Mouse (Mus musculus): ENCODE results near the gene Sh3glb1. TPM values are rescaled to one million over a fixed set of nuclear protein-coding genes. Genes with fewer than 3 reads are reported as not detected.

The Sh3glb1 gene
- total and polyA plus RNA-seq, 2 experiments from 2014 or later, result 118 to 128 TPM

DNA sequence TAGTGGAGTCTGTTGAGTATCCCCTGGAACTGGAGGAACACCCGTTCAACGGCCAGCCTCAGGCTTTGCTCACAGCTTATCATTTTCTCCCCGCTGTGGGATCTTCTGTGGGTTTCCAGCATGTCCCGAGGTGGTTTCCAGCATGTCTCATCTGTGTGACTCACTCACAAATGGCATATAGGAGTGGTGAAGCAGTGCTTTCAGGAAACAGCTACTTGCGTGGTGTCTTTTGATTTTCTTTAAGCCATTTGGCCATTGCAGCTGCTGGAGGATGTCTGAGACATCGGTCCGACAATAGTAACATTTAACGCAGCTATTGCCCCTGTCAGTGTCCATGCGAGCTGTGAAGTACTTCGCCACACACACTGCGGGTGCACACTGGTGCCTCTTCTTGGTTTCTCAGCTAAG, 50.7 kb downstream of the Sh3glb1 start:
- no peaks in the 10 kb centered on the region for H3K27me3 ChIP-seq (ENCODE audit: insufficient read depth, low read length)
- no peak overlapping the region for H3K4me2 ChIP-seq (ENCODE audit: low read depth)
- 0 out of 2 replicates have a peak overlapping the region, but pooled peaks have one; percentile 15 for H3K27ac ChIP-seq (ENCODE audit: low read depth, low read length)
- no peak for TF ChIP-seq CTCF (IDR thresholded peaks at IDR 0.05; ENCODE audit: low read depth)
- WGBS, result 86% methylated on average over 11 of the region's 11 CpGs
- no peaks in the 10 kb centered on the region for H3K9me3 ChIP-seq (ENCODE audit: low read length)
- ATAC-seq, result no peak
- no peak overlapping the region for H3K9ac ChIP-seq
- H3K36me3 ChIP-seq (ENCODE audit: insufficient read depth), result no peaks in the 10 kb centered on the region
- no peaks in the 10 kb centered on the region for H3K4me1 ChIP-seq (ENCODE audit: insufficient read depth)
- no peak overlapping the region for H3K4me3 ChIP-seq (ENCODE audit: low read depth, low read length)
- peak; percentile 2 for DNase-seq

DNA sequence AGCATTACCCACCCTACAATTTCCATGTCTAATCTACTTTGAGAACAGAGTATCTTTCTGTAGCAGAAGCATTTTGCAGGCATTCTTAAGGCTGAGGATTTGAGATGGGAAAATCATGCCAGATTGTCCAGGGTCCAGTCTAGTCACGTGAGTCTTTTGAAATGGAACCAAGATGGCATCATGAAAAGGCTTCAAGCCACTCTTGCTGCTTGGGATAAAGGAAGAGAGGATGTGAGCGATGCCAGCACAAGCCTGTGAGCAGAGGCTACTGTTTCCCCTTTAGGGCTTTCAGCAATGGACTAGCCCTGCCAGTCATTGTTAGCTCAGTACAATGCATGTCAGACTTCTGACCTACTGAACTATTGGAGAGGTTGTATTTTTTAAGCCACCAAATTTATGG, 51.2 kb downstream of the Sh3glb1 start:
- H3K4me1 ChIP-seq (ENCODE audit: insufficient read depth), result no peaks in the 10 kb centered on the region
- no peak overlapping the region for H3K4me2 ChIP-seq (ENCODE audit: low read depth)
- no peaks in the 10 kb centered on the region for H3K27me3 ChIP-seq (ENCODE audit: insufficient read depth, low read length)
- H3K9me3 ChIP-seq (ENCODE audit: low read length), result no peaks in the 10 kb centered on the region
- peak; percentile 61; the same call in 1 of the 2 replicates for ATAC-seq
- H3K36me3 ChIP-seq (ENCODE audit: insufficient read depth), result no peaks in the 10 kb centered on the region
- H3K4me3 ChIP-seq (ENCODE audit: low read depth, low read length), result no peak overlapping the region
- 0 out of 2 replicates have a peak overlapping the region, but pooled peaks have one; percentile 15 for H3K27ac ChIP-seq (ENCODE audit: low read depth, low read length)
- DNase-seq, result peak; percentile 38
- TF ChIP-seq CTCF (IDR thresholded peaks at IDR 0.05; ENCODE audit: low read depth), result no peak
- 52% methylated on average over 2 of the region's 2 CpGs for WGBS
- no peak overlapping the region for H3K9ac ChIP-seq

DNA sequence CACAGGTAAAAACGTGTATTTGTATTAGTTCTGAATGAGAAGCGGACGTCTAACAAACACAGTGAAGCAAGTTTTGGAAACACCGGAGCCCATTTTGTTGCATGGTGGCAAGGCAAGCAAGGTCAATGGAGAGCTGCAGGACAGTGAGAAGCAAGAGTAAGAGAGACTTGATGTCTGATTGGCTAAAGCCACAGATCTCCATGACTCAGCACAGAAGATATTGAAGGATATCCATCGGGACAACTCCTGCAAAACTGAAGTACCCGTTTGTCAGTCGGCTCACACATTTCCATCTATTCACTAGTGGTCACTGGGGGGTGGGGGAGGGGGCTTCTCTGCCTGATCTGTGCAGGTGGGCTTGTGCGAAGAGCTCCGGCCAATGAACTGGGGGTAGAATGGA, 52.1 kb downstream of the Sh3glb1 start:
- Histone ChIP-seq H3K27me3 (ENCODE audit: insufficient read depth, low read length) (no peaks in the 10 kb centered on the region), H3K36me3 (ENCODE audit: insufficient read depth) (no peaks in the 10 kb centered on the region), H3K4me2 (ENCODE audit: low read depth) (no peak overlapping the region), H3K9me3 (ENCODE audit: low read length) (no peaks in the 10 kb centered on the region), H3K4me1 (ENCODE audit: insufficient read depth) (no peaks in the 10 kb centered on the region), H3K4me3 (ENCODE audit: low read depth, low read length) (no peak overlapping the region), H3K9ac (no peak overlapping the region), H3K27ac (ENCODE audit: low read depth, low read length) (no peak overlapping the region)
- no peak for TF ChIP-seq CTCF (IDR thresholded peaks at IDR 0.05; ENCODE audit: low read depth)
- no peak for DNase-seq
- no peak for ATAC-seq
- WGBS, result 92% methylated on average over 9 of the region's 9 CpGs

DNA sequence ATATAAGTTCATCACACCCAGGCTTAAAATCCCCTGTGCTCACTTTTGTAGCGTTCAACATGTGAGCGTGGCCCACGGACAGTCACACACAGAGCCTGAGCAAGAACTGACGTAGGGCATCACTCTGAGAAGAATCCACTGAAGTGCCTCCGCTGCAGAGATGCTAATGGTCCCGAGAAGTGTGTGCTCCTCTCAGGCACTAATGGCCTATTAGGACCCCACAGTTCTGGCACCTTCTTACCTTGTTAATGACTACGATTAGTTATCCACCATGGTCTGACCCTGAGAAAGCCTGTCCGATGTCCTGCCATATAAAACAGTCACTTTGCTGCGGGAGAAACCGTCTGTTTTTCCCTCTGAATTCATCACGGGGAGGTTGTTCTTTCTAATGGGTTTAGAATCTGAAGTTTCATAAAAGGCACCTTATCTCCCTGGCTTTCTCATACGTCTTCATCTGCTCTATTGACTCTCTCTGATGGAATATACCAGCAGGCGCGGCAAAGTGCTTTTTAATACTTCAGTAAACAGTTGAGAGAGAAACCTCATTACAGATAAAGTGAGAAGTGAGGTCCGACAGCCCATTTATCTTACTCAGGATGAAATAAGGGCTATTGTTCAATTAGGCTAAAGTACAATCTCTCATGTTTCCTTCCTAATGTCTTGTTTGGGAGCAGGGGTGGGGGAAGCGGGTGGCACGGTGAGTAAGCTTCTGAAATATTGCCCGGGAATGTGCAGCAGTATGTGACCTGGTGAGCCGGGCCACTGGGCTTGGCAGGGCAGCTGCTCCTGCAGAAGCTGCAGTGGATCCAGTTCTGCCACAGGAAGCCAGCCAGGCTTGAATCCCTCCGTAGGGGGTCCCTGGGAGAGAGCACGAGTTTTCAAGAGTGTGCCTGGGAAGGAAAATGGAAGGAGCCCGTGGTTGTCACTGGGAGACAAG, 55.5 kb downstream of the Sh3glb1 start:
- no peak for TF ChIP-seq CTCF (IDR thresholded peaks at IDR 0.05; ENCODE audit: low read depth)
- Histone ChIP-seq H3K9me3 (ENCODE audit: low read length) (no peaks in the 10 kb centered on the region), H3K36me3 (ENCODE audit: insufficient read depth) (no peaks in the 10 kb centered on the region), H3K4me2 (ENCODE audit: low read depth) (no peak overlapping the region), H3K9ac (no peak overlapping the region), H3K27me3 (ENCODE audit: insufficient read depth, low read length) (no peaks in the 10 kb centered on the region), H3K4me1 (ENCODE audit: insufficient read depth) (no peaks in the 10 kb centered on the region), H3K4me3 (ENCODE audit: low read depth, low read length) (no peak overlapping the region), H3K27ac (ENCODE audit: low read depth, low read length) (no peak overlapping the region)
- no peak for DNase-seq
- WGBS, result 53% methylated on average over 22 of the region's 22 CpGs
- no peak for ATAC-seq

DNA sequence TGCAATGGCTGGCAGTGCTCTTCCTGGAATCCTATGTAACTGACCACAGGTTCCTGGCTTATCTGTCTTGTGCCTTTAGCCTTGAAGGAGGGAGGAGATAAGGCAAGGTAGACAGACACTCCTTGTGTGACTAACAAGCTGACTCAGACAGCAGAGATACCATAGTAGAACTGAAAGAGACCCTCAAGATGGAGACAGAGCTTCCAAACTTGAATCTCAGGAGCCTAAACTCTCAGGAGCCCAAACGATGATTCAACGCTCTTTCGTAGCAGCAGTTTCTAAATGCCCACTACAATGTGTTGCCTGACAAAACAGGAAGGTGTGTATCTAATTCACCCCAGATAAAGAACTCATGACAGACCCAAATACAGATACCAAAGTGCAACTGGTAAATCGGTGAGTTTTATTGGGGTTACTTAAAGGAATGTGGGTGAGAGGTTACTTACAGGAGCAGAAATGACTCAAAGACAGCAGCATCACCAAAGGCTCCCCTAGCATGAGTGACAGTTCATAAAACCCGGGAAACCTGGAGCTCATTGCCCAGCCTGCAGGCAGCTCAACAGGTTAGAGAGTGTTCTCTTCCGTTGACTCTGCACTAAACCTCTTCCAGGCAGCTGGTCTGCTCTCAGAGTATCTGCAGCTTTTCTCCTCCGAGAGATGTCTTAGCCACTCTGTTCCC, 56.6 kb downstream of the Sh3glb1 start:
- DNase-seq, result no peak
- Histone ChIP-seq H3K27ac (ENCODE audit: low read depth, low read length) (no peak overlapping the region), H3K9ac (no peak overlapping the region), H3K9me3 (ENCODE audit: low read length) (no peaks in the 10 kb centered on the region), H3K36me3 (ENCODE audit: insufficient read depth) (no peaks in the 10 kb centered on the region), H3K4me1 (ENCODE audit: insufficient read depth) (no peaks in the 10 kb centered on the region), H3K4me2 (ENCODE audit: low read depth) (no peak overlapping the region), H3K27me3 (ENCODE audit: insufficient read depth, low read length) (no peaks in the 10 kb centered on the region), H3K4me3 (ENCODE audit: low read depth, low read length) (no peak overlapping the region)
- TF ChIP-seq CTCF (IDR thresholded peaks at IDR 0.05; ENCODE audit: low read depth), result no peak
- 96% methylated on average over 7 of the region's 7 CpGs for WGBS
- no peak for ATAC-seq

DNA sequence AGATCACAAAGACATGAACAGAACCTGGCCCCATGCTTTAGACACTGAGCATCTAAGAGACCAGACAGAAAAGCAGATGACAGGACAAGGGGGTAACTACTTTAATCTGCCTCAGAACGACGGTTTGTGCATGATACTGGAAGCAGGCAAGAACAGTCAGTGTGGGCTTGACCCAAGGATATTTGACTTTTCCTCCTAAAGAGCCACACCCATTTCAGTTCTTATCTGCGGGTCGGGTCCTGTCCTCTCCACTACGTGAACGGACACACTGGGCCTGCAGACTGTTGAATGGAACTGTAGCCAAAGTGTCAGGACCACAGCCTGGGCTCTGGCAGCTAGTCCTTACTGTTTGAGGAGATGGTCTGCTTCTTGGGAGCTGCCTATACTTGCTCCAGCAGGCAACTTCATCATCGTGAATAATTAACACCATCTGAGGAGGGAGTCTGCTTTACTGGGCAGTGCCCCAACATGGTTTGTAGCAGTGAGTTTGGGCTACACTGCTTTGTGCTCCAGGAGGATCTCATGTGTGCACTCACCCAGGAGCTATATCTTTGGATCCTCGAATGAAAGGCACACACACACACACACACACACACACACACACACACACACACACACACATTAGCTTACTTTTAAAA, 57.8 kb downstream of the Sh3glb1 start:
- WGBS, result 84% methylated on average over 8 of the region's 8 CpGs

More for the DNA sequence above, 57.8 kb downstream of the Sh3glb1 start:
- H3K27ac ChIP-seq (ENCODE audit: low read depth, low read length), result no peak overlapping the region
- H3K4me1 ChIP-seq (ENCODE audit: insufficient read depth), result no peaks in the 10 kb centered on the region
- no peak overlapping the region for H3K4me3 ChIP-seq (ENCODE audit: low read depth, low read length)
- ATAC-seq (peak; percentile 60), DNase-seq (peak; percentile 2)
- no peaks in the 10 kb centered on the region for H3K36me3 ChIP-seq (ENCODE audit: insufficient read depth)
- H3K27me3 ChIP-seq (ENCODE audit: insufficient read depth, low read length), result no peaks in the 10 kb centered on the region
- no peak overlapping the region for H3K4me2 ChIP-seq (ENCODE audit: low read depth)
- no peak overlapping the region for H3K9ac ChIP-seq
- TF ChIP-seq CTCF (IDR thresholded peaks at IDR 0.05; ENCODE audit: low read depth), result no peak
- no peaks in the 10 kb centered on the region for H3K9me3 ChIP-seq (ENCODE audit: low read length)

All from forebrain, postnatal 0 days (tissue).